Mouse (Mus musculus): Measurements from ENCODE around the gene Creg1.

GRCm38 (mm10) chr1:165817264-165817663 is 53.7 kb downstream of the Creg1 start:
- TF ChIP-seq CTCF (IDR thresholded peaks at IDR 0.05; ENCODE audit: low read depth) (no peak), EP300 (IDR thresholded peaks at IDR 0.05; ENCODE audit: low read depth) (no peak)
